Mouse (Mus musculus): Measurements from ENCODE around the gene Cd209b.

The Cd209b gene

GRCm38 (mm10) chr8:3926744-3927143 lies at the start of gene Cd209b:
Cd209b (minus strand) TSS chr8:3926844.
- DNase-seq (ENCODE audit: extremely low spot score, low spot score), result no peak

- no peak for DNase-seq (ENCODE audit: extremely low spot score, low spot score)
These were observed 29.4 kb upstream of the Cd209b start for GRCm38 (mm10) chr8:3956037-3956436.

GRCm38 (mm10) chr8:3954646-3955045 lies 28.0 kb upstream of the Cd209b start, which contains the start of gene Cd209c:
Cd209c (minus strand) TSS chr8:3954746.
- DNase-seq (ENCODE audit: extremely low spot score, low spot score), result no peak

GRCm38 (mm10) chr8:3940023-3940422 lies 13.4 kb upstream of the Cd209b start:
- no peak for DNase-seq (ENCODE audit: extremely low spot score, low spot score)

GRCm38 (mm10) chr8:3878455-3878854 lies 48.2 kb downstream of the Cd209b start, which contains the start of gene Cd209d:
Cd209d (minus strand) TSS chr8:3878555.
- no peak for DNase-seq (ENCODE audit: extremely low spot score, low spot score)

GRCm38 (mm10) chr8:3876121-3876520 lies 50.5 kb downstream of the Cd209b start:
- no peak for DNase-seq (ENCODE audit: extremely low spot score, low spot score)

Data from neural tube, embryonic 10.5 days (tissue).